Mouse (Mus musculus): Measurements from ENCODE around the gene Gm7682.
"Not testable (repeated sequence)": the region's sequence is repeated elsewhere in the genome, so short reads cannot be mapped to it uniquely, and the experiment has no call there.

The Gm7682 gene

GRCm38 (mm10) chr5:94445484-94445883, at the start of gene Gm7682:
Gm7682 (plus strand) TSS chr5:94445784.
- not testable (repeated sequence) for DNase-seq
